Comparison of ENCODE assay signal across 23 mouse cellular contexts in genomic region chr6:113041215-113041990, GRCm38 (mm10). TPM values are rescaled to one million over a fixed set of nuclear protein-coding genes. Genes with fewer than 3 reads are reported as not detected.
A peak's percentile ranks its signal among the peaks of the same experiment; 100 is the strongest.
DNase-seq lines count a peak whose midpoint lies in the region; ATAC-seq and TF ChIP-seq lines count a peak whose summit lies in the region.
"Had no signal": no experiment of that assay in that cellular context is flagged by ENCODE, and none has a peak within 500 bp of the region (broad histone marks: within the 10 kb centered on the region; RNA-seq: fewer than 3 reads in every experiment).

No protein-coding gene starts in this region.

- peak overlapping the region; percentile 47 for H3K4me2 ChIP-seq in liver, embryonic 11.5 days
- H3K4me2 ChIP-seq in liver, postnatal 0 days (ENCODE audit: low read depth, low read length) = no peak overlapping the region
- H3K4me2 ChIP-seq: heart, embryonic 15.5 days; hindbrain, embryonic 15.5 days; midbrain, embryonic 12.5 days had no signal

- peaks cover 93% of the 10 kb centered on the region for H3K4me1 ChIP-seq in megakaryocyte, embryonic 14.5 days
- peaks cover 28% of the 10 kb centered on the region for H3K4me1 ChIP-seq in liver, embryonic 11.5 days (replicated peaks; ENCODE audit: control insufficient read depth, insufficient read depth, low read length)
- peaks cover 16% of the 10 kb centered on the region for H3K4me1 ChIP-seq in liver, postnatal 0 days (ENCODE audit: insufficient read depth)
- peaks cover 19% of the 10 kb centered on the region for H3K4me1 ChIP-seq in limb, embryonic 10.5 days

- no peaks in the 10 kb centered on the region for H3K27me3 ChIP-seq in megakaryocyte, embryonic 14.5 days (replicated peaks)
- no peaks in the 10 kb centered on the region for H3K27me3 ChIP-seq in liver, embryonic 11.5 days (replicated peaks; ENCODE audit: control insufficient read depth, insufficient read depth, low read length)
- no peaks in the 10 kb centered on the region for H3K27me3 ChIP-seq in liver, postnatal 0 days (ENCODE audit: insufficient read depth, low read length)
- no peaks in the 10 kb centered on the region for H3K27me3 ChIP-seq in limb, embryonic 10.5 days (ENCODE audit: low read depth, poor library complexity, severe bottlenecking)
- H3K27me3 ChIP-seq: heart, embryonic 15.5 days; hindbrain, embryonic 15.5 days had no signal

- 48% methylated on average over 11 of the region's 11 CpGs for WGBS in liver, embryonic 11.5 days
- 43% methylated on average over 11 of the region's 11 CpGs for WGBS in liver, postnatal 0 days (ENCODE audit: insufficient replicate concordance)
- 89% methylated on average over 11 of the region's 11 CpGs for WGBS in limb, embryonic 10.5 days

- H3K9me3 ChIP-seq in megakaryocyte, embryonic 14.5 days = no peaks in the 10 kb centered on the region
- no peaks in the 10 kb centered on the region for H3K9me3 ChIP-seq in liver, embryonic 11.5 days (ENCODE audit: control insufficient read depth, low read length)
- no peaks in the 10 kb centered on the region for H3K9me3 ChIP-seq in liver, postnatal 0 days (ENCODE audit: low read length)
- H3K9me3 ChIP-seq in limb, embryonic 10.5 days (replicated peaks) = no peaks in the 10 kb centered on the region
- H3K9me3 ChIP-seq: forebrain, embryonic 10.5 days; heart, embryonic 15.5 days; hindbrain, embryonic 15.5 days; midbrain, embryonic 12.5 days had no signal

- ATAC-seq in megakaryocyte, adult 5-6 weeks (ENCODE audit: poor library complexity, severe bottlenecking) = no peak
- peak; percentile 48 for ATAC-seq in liver, embryonic 11.5 days (replicated peaks; ENCODE audit: low FRiP score)
- ATAC-seq in liver, postnatal 0 days = no peak
- ATAC-seq: forebrain, postnatal 0 days had no signal

- TF ChIP-seq CTCF in liver, postnatal 0 days (IDR thresholded peaks at IDR 0.05; ENCODE audit: low read depth) = no peak

- H3K9ac ChIP-seq in liver, embryonic 11.5 days (ENCODE audit: low read depth, low read length) = peak overlapping the region; percentile 36
- H3K9ac ChIP-seq in liver, postnatal 0 days (replicated peaks) = no peak overlapping the region
- H3K9ac ChIP-seq: forebrain, postnatal 0 days; heart, embryonic 15.5 days; hindbrain, embryonic 15.5 days; midbrain, embryonic 12.5 days had no signal

- peak overlapping the region; percentile 73 for H3K4me3 ChIP-seq in megakaryocyte, embryonic 14.5 days (replicated peaks)
- H3K4me3 ChIP-seq in liver, embryonic 11.5 days (ENCODE audit: low read depth, low read length) = no peak overlapping the region
- H3K4me3 ChIP-seq in liver, postnatal 0 days (ENCODE audit: low read depth, low read length) = no peak overlapping the region
- H3K4me3 ChIP-seq in limb, embryonic 10.5 days = no peak overlapping the region
- H3K4me3 ChIP-seq: forebrain, embryonic 10.5 days; heart, embryonic 15.5 days; hindbrain, embryonic 15.5 days; midbrain, embryonic 12.5 days had no signal

- peak; percentile 76 for TF ChIP-seq EP300 in liver, postnatal 0 days (IDR thresholded peaks at IDR 0.05; ENCODE audit: low read depth)

- H3K27ac ChIP-seq in liver, embryonic 11.5 days (ENCODE audit: low read depth, low read length) = peak overlapping the region; percentile 90
- peak overlapping the region; percentile 19; the same call in 1 of the 2 replicates for H3K27ac ChIP-seq in liver, postnatal 0 days (ENCODE audit: low read depth)
- H3K27ac ChIP-seq in limb, embryonic 10.5 days = no peak overlapping the region
- H3K27ac ChIP-seq: forebrain, embryonic 10.5 days; heart, embryonic 15.5 days; hindbrain, embryonic 15.5 days; midbrain, embryonic 12.5 days; stomach, postnatal 0 days had no signal

- peaks cover 2% of the 10 kb centered on the region for H3K36me3 ChIP-seq in megakaryocyte, embryonic 14.5 days (replicated peaks; ENCODE audit: low read length)
- H3K36me3 ChIP-seq in liver, embryonic 11.5 days (ENCODE audit: control insufficient read depth, insufficient read depth, low read length) = no peaks in the 10 kb centered on the region
- no peaks in the 10 kb centered on the region for H3K36me3 ChIP-seq in liver, postnatal 0 days (replicated peaks; ENCODE audit: insufficient read depth, low read length)
- no peaks in the 10 kb centered on the region for H3K36me3 ChIP-seq in limb, embryonic 10.5 days
- H3K36me3 ChIP-seq: forebrain, embryonic 10.5 days; heart, embryonic 15.5 days; hindbrain, embryonic 15.5 days; midbrain, embryonic 12.5 days had no signal

- no peak for DNase-seq in liver, embryonic 11.5 days (ENCODE audit: low spot score)
- DNase-seq in liver, postnatal 0 days = no peak
- DNase-seq in right cerebral cortex, postnatal 4 days = no peak
- DNase-seq in adrenal gland, adult 2 months = no peak
- DNase-seq in limb, embryonic 10.5 days (ENCODE audit: low spot score) = no peak
- DNase-seq: adrenal gland, postnatal 25 days; cerebellum, adult 11 months; cerebellum, postnatal 10 days; forebrain, postnatal 0 days; gastrocnemius, postnatal 14 days; heart, postnatal 4 days; kidney, adult 2 months; kidney, postnatal 10 days; lung, adult 18-20 months; lung, postnatal 14 days; thymus, adult 2 months had no signal

RNA-seq across cellular contexts. Expression of gene Thumpd3, which starts 4.6 kb away (rescaled TPM):
- polyA plus RNA-seq in megakaryocyte, embryonic 14.5 days (2012; ENCODE audit: insufficient read depth, low replicate concordance) = 5.0 TPM in 1 of 2 replicates, not detected in the other
- total RNA-seq in megakaryocyte, adult 5-6 weeks (2015) = 50.0 and 50.4 TPM in 2 replicates
- total RNA-seq in megakaryocyte, adult 5-6 weeks (2017) = 40.8 and 48.5 TPM in 2 replicates
- 70.5 and 72.5 TPM in 2 replicates for polyA plus RNA-seq in liver, embryonic 11.5 days (2014; fragmentation: Nextera tagmentation; extraction: Ambion mirVana)
- polyA plus RNA-seq in liver, postnatal 0 days (2015; fragmentation: Nextera tagmentation; extraction: Ambion mirVana) = 23.8 and 25.1 TPM in 2 replicates
- total RNA-seq in adrenal gland, adult 2 months (2021) = 10 to 100 TPM; 32.7 to 35.2 TPM
- polyA plus RNA-seq in adrenal gland, adult 2 months (2012; rRNA removed) = 2.8 and 3.0 TPM in 2 replicates
- 59.5 and 66.5 TPM in 2 replicates for polyA plus RNA-seq in limb, embryonic 10.5 days (2016; fragmentation: Nextera tagmentation; extraction: Ambion mirVana)

RNA-seq across cellular contexts. Expression of gene Setd5, which starts 35.8 kb away (rescaled TPM):
- 5.5 and 15.2 TPM in 2 replicates for polyA plus RNA-seq in megakaryocyte, embryonic 14.5 days (2012; ENCODE audit: insufficient read depth, low replicate concordance)
- 81.1 and 84.2 TPM in 2 replicates for total RNA-seq in megakaryocyte, adult 5-6 weeks (2015)
- 46.1 and 63.6 TPM in 2 replicates for total RNA-seq in megakaryocyte, adult 5-6 weeks (2017)
- 56.8 and 58.6 TPM in 2 replicates for polyA plus RNA-seq in liver, embryonic 11.5 days (2014; fragmentation: Nextera tagmentation; extraction: Ambion mirVana)
- 17.3 and 19.7 TPM in 2 replicates for polyA plus RNA-seq in liver, postnatal 0 days (2015; fragmentation: Nextera tagmentation; extraction: Ambion mirVana)
- 10 to 100 TPM; 72.0 to 96.9 TPM for total RNA-seq in adrenal gland, adult 2 months (2021)
- polyA plus RNA-seq in adrenal gland, adult 2 months (2012; rRNA removed) = 22.8 and 24.3 TPM in 2 replicates
- polyA plus RNA-seq in limb, embryonic 10.5 days (2016; fragmentation: Nextera tagmentation; extraction: Ambion mirVana) = 86.2 and 92.0 TPM in 2 replicates
